Mouse (Mus musculus): ENCODE measurements around the gene Nipal4. TPM values are rescaled to one million over a fixed set of nuclear protein-coding genes. Genes with fewer than 3 reads are reported as not detected.

The Nipal4 gene
- polyA plus RNA-seq, 1 experiment, result 8.4 TPM

GRCm38 (mm10) chr11:46126317-46126716 is 40.0 kb downstream of the Nipal4 start:
- H3K4me3 ChIP-seq (replicated peaks; ENCODE audit: insufficient read depth, low read depth, low read length), result no peak overlapping the region
- H3K4me1 ChIP-seq (ENCODE audit: control insufficient read depth, insufficient read depth, low read length), result no peaks in the 10 kb centered on the region
- no peak for DNase-seq
- no peak overlapping the region for H3K27ac ChIP-seq (ENCODE audit: insufficient read depth, low read length)
- no peak for TF ChIP-seq POLR2A (IDR thresholded peaks at IDR 0.05; ENCODE audit: borderline replicate concordance, insufficient read depth, low read length)
- no peak for TF ChIP-seq CTCF (IDR thresholded peaks at IDR 0.05; ENCODE audit: borderline replicate concordance, insufficient read depth, low read depth, low read length)
- H3K27me3 ChIP-seq (ENCODE audit: control insufficient read depth, insufficient read depth, low read length), result no peaks in the 10 kb centered on the region
- 95% methylated on average over 7 of the region's 7 CpGs for WGBS

- H3K4me3 ChIP-seq (replicated peaks; ENCODE audit: insufficient read depth, low read depth, low read length), result no peak overlapping the region
- no peak overlapping the region for H3K27ac ChIP-seq (ENCODE audit: insufficient read depth, low read length)
- WGBS, result 93% methylated on average over 7 of the region's 7 CpGs
Measured at GRCm38 (mm10) chr11:46125835-46126229, 40.5 kb downstream of the Nipal4 start.

DNA sequence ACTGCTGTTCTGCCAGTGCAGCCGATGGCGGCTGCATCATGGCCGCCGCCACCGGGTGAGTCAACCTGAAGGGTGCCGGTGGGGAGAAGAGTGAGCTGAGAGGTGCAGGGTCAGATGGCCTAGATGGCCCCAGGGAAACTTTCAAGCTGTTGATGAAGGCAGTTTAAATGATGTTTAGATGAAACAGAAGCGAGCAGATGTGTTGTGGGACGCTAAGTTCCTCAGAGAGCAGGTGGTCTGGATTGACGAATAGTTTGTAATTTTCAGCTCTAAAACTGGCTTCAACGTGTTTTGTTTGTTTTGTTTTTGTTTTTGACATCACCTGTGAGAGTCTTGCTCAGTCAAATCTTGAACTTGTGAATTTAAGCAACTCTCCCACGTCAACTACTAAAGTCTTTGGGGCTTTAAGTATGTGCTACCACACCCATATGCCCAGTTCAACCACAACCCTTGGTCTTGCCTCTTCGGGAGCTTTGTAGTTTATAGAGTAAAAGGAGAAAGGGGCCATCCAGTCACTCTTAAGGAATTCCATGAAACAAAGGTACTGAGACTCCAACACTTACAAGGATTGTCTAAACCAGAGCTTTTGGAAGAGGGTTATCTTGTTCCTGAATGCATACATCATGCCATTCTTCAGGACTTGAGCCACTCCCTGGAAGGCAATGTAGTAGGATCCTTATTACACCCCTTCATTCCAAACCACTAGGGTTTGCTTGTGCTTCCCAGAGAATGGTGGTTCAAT is 41.0 kb downstream of the Nipal4 start:
- no peaks in the 10 kb centered on the region for H3K27me3 ChIP-seq (ENCODE audit: control insufficient read depth, insufficient read depth, low read length)
- H3K27ac ChIP-seq (ENCODE audit: insufficient read depth, low read length), result no peak overlapping the region
- H3K4me3 ChIP-seq (replicated peaks; ENCODE audit: insufficient read depth, low read depth, low read length), result no peak overlapping the region
- no peaks in the 10 kb centered on the region for H3K4me1 ChIP-seq (ENCODE audit: control insufficient read depth, insufficient read depth, low read length)
- no peak for DNase-seq
- 93% methylated on average over 12 of the region's 12 CpGs for WGBS
- no peak for TF ChIP-seq POLR2A (IDR thresholded peaks at IDR 0.05; ENCODE audit: borderline replicate concordance, insufficient read depth, low read length)
- TF ChIP-seq CTCF (IDR thresholded peaks at IDR 0.05; ENCODE audit: borderline replicate concordance, insufficient read depth, low read depth, low read length), result no peak

More at GRCm38 (mm10) chr11:46125835-46126229, 40.5 kb downstream of the Nipal4 start:
- Histone ChIP-seq H3K4me1 (ENCODE audit: control insufficient read depth, insufficient read depth, low read length) (no peaks in the 10 kb centered on the region), H3K27me3 (ENCODE audit: control insufficient read depth, insufficient read depth, low read length) (no peaks in the 10 kb centered on the region)
- DNase-seq, result no peak
- no peak for TF ChIP-seq CTCF (IDR thresholded peaks at IDR 0.05; ENCODE audit: borderline replicate concordance, insufficient read depth, low read depth, low read length)
- no peak for TF ChIP-seq POLR2A (IDR thresholded peaks at IDR 0.05; ENCODE audit: borderline replicate concordance, insufficient read depth, low read length)

- WGBS, result 91% methylated on average over 8 of the region's 8 CpGs
- TF ChIP-seq POLR2A (IDR thresholded peaks at IDR 0.05; ENCODE audit: borderline replicate concordance, insufficient read depth, low read length) (no peak), CTCF (IDR thresholded peaks at IDR 0.05; ENCODE audit: borderline replicate concordance, insufficient read depth, low read depth, low read length) (no peak)
Measured at GRCm38 (mm10) chr11:46123328-46123866, 42.9 kb downstream of the Nipal4 start.

GRCm38 (mm10) chr11:46122875-46123274 is 43.4 kb downstream of the Nipal4 start:
- Histone ChIP-seq H3K27me3 (ENCODE audit: control insufficient read depth, insufficient read depth, low read length) (no peaks in the 10 kb centered on the region), H3K4me3 (replicated peaks; ENCODE audit: insufficient read depth, low read depth, low read length) (no peak overlapping the region), H3K27ac (ENCODE audit: insufficient read depth, low read length) (no peak overlapping the region), H3K4me1 (ENCODE audit: control insufficient read depth, insufficient read depth, low read length) (no peaks in the 10 kb centered on the region)
- TF ChIP-seq CTCF (IDR thresholded peaks at IDR 0.05; ENCODE audit: borderline replicate concordance, insufficient read depth, low read depth, low read length) (no peak), POLR2A (IDR thresholded peaks at IDR 0.05; ENCODE audit: borderline replicate concordance, insufficient read depth, low read length) (no peak)
- no peak for DNase-seq
- 90% methylated on average over 4 of the region's 4 CpGs for WGBS

More at GRCm38 (mm10) chr11:46123328-46123866, 42.9 kb downstream of the Nipal4 start:
- H3K27ac ChIP-seq (ENCODE audit: insufficient read depth, low read length), result no peak overlapping the region
- no peaks in the 10 kb centered on the region for H3K4me1 ChIP-seq (ENCODE audit: control insufficient read depth, insufficient read depth, low read length)
- no peak overlapping the region for H3K4me3 ChIP-seq (replicated peaks; ENCODE audit: insufficient read depth, low read depth, low read length)
- DNase-seq, result no peak
- no peaks in the 10 kb centered on the region for H3K27me3 ChIP-seq (ENCODE audit: control insufficient read depth, insufficient read depth, low read length)

GRCm38 (mm10) chr11:46121666-46122065 is 44.6 kb downstream of the Nipal4 start:
- Histone ChIP-seq H3K27me3 (ENCODE audit: control insufficient read depth, insufficient read depth, low read length) (no peaks in the 10 kb centered on the region), H3K27ac (ENCODE audit: insufficient read depth, low read length) (no peak overlapping the region), H3K4me1 (ENCODE audit: control insufficient read depth, insufficient read depth, low read length) (no peaks in the 10 kb centered on the region), H3K4me3 (replicated peaks; ENCODE audit: insufficient read depth, low read depth, low read length) (no peak overlapping the region)
- no peak for DNase-seq
- TF ChIP-seq CTCF (IDR thresholded peaks at IDR 0.05; ENCODE audit: borderline replicate concordance, insufficient read depth, low read depth, low read length), result no peak
- TF ChIP-seq POLR2A (IDR thresholded peaks at IDR 0.05; ENCODE audit: borderline replicate concordance, insufficient read depth, low read length), result no peak
- WGBS, result 96% methylated on average over 4 of the region's 4 CpGs

DNA sequence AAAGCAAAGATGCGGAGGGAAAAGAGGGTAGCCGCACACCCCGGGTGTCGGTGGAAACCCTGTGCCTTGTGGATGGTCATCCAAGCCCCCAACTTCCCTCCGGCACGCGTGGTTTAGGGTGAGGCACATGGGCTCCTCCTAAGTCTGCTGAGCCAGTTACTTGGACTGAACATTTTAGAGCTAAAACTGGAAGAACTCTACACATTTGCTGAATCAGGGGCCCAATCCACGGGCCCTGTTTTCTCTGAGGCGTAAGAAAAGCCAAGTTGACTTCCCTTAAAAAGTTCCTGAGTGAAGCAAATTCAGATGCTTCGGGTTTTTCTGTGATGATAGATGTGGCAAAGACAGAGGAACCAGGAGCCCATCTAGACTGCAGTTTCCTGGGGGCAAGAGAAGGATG is 46.2 kb downstream of the Nipal4 start:
- TF ChIP-seq POLR2A (IDR thresholded peaks at IDR 0.05; ENCODE audit: borderline replicate concordance, insufficient read depth, low read length), result no peak
- TF ChIP-seq CTCF (IDR thresholded peaks at IDR 0.05; ENCODE audit: borderline replicate concordance, insufficient read depth, low read depth, low read length), result no peak
- DNase-seq, result no peak
- H3K27me3 ChIP-seq (ENCODE audit: control insufficient read depth, insufficient read depth, low read length), result no peaks in the 10 kb centered on the region
- 91% methylated on average over 10 of the region's 10 CpGs for WGBS
- no peak overlapping the region for H3K27ac ChIP-seq (ENCODE audit: insufficient read depth, low read length)
- no peak overlapping the region for H3K4me3 ChIP-seq (replicated peaks; ENCODE audit: insufficient read depth, low read depth, low read length)
- no peaks in the 10 kb centered on the region for H3K4me1 ChIP-seq (ENCODE audit: control insufficient read depth, insufficient read depth, low read length)

- no peak overlapping the region for H3K4me3 ChIP-seq (replicated peaks; ENCODE audit: insufficient read depth, low read depth, low read length)
- H3K27me3 ChIP-seq (ENCODE audit: control insufficient read depth, insufficient read depth, low read length), result no peaks in the 10 kb centered on the region
- H3K27ac ChIP-seq (ENCODE audit: insufficient read depth, low read length), result no peak overlapping the region
- WGBS, result 44% methylated on average over 4 of the region's 4 CpGs
- no peak for TF ChIP-seq POLR2A (IDR thresholded peaks at IDR 0.05; ENCODE audit: borderline replicate concordance, insufficient read depth, low read length)
- no peak for TF ChIP-seq CTCF (IDR thresholded peaks at IDR 0.05; ENCODE audit: borderline replicate concordance, insufficient read depth, low read depth, low read length)
- peaks cover 2% of the 10 kb centered on the region; the same call in 1 of the 2 replicates for H3K4me1 ChIP-seq (ENCODE audit: control insufficient read depth, insufficient read depth, low read length)
- no peak for DNase-seq
Measured at GRCm38 (mm10) chr11:46119624-46120023, 46.7 kb downstream of the Nipal4 start.

Data from cerebellum, adult 2 months (tissue).